Mouse (Mus musculus) C2C12 (cell line): Measurements from ENCODE around the gene Slc24a3.

ENCODE experiments used
- CTCF ChIP-seq: IDR thresholded peaks from one replicate; pipeline ENCODE4 v1.5.1; 2011; ENCODE audit not compliant: control insufficient read depth, insufficient read depth, insufficient read length
- MAX ChIP-seq: IDR thresholded peaks from one replicate; pipeline ENCODE4 v1.6.1; 2011; ENCODE audit warnings: mild to moderate bottlenecking, control low read depth
- MYOD1 ChIP-seq: IDR thresholded peaks from one replicate; pipeline ENCODE4 v1.6.1; 2011; ENCODE audit warnings: low read depth; ENCODE audit not compliant: control insufficient read depth, insufficient read length
- MYOG ChIP-seq: IDR thresholded peaks from one replicate; pipeline ENCODE4 v1.6.1; 2011; ENCODE audit not compliant: control insufficient read depth, insufficient read length; ENCODE audit errors: extremely low read depth
- USF1 ChIP-seq: IDR thresholded peaks from one replicate; pipeline ENCODE4 v1.6.1; 2011; ENCODE audit warnings: low read depth, mild to moderate bottlenecking, control low read depth, moderate library complexity

DNA sequence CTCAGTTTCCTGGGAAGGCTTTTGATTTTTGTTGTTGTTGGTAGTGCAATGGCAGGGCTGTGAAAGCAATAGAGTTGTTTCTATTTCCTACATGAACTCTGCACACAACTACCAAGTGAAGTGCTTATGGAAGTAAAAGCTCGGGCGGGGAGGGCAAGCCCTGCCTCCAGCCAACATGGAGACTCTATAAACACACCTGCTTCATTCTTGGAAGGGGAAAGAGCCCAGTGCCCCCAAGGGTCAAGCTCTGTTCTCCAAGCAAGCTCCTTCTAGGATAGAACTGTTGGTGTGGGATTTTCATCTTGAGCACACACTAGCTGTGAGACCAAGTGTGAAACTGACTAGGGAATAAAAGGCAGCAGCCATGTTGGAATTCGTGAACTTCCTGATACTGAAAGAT, 2.5 kb upstream of the Slc24a3 start:
- no peak for TF ChIP-seq USF1
- no peak for TF ChIP-seq MYOG
- TF ChIP-seq CTCF, result no peak
- TF ChIP-seq MYOD1, result no peak
- no peak for TF ChIP-seq MAX
